ENCODE assay signal across 8 mouse cellular contexts in genomic region chr17:31664760-31665159, GRCm38 (mm10). TPM values are rescaled to one million over a fixed set of nuclear protein-coding genes. Genes with fewer than 3 reads are reported as not detected.
A peak's percentile ranks its signal among the peaks of the same experiment; 100 is the strongest.
DNase-seq lines count a peak whose midpoint lies in the region; ATAC-seq and TF ChIP-seq lines count a peak whose summit lies in the region.

No protein-coding gene starts in this region.

- H3K27ac ChIP-seq in forebrain, embryonic 13.5 days, result no peak overlapping the region
- H3K27ac ChIP-seq in lung, postnatal 0 days (ENCODE audit: low read length), result no peak overlapping the region

- no peaks in the 10 kb centered on the region for H3K4me1 ChIP-seq in forebrain, embryonic 13.5 days
- H3K4me1 ChIP-seq in lung, postnatal 0 days (ENCODE audit: insufficient read depth, low read depth, low read length), result no peaks in the 10 kb centered on the region

- no peak overlapping the region for H3K9ac ChIP-seq in forebrain, embryonic 13.5 days
- H3K9ac ChIP-seq in lung, postnatal 0 days (replicated peaks; ENCODE audit: low read depth), result no peak overlapping the region

- H3K27me3 ChIP-seq in forebrain, embryonic 13.5 days, result no peaks in the 10 kb centered on the region
- no peaks in the 10 kb centered on the region for H3K27me3 ChIP-seq in lung, postnatal 0 days (replicated peaks; ENCODE audit: insufficient read depth, low read length)

- TF ChIP-seq CTCF in lung, postnatal 0 days (IDR thresholded peaks at IDR 0.05), result peak; percentile 94

- H3K4me3 ChIP-seq in forebrain, embryonic 13.5 days, result no peak overlapping the region
- no peak overlapping the region for H3K4me3 ChIP-seq in lung, postnatal 0 days (ENCODE audit: low read depth, low read length)

- intact Hi-C loops in heart, postnatal 14 days (cut with DNase I), result loop anchor here (2.0 to 5.0 kb wide), 2 partner anchors 287 to 332 kb away; no protein-coding TSS in a partner anchor

- WGBS in forebrain, embryonic 13.5 days, result 17% methylated on average over 4 of the region's 4 CpGs
- 6% methylated on average over 4 of the region's 4 CpGs for WGBS in lung, postnatal 0 days

- peak; percentile 57; the same call in 1 of the 2 replicates for ATAC-seq in forebrain, embryonic 13.5 days
- ATAC-seq in lung, postnatal 0 days, result peak; percentile 92

- DNase-seq in ES-CJ7 (ENCODE audit: low read depth, low spot score), result peak; percentile 82
- DNase-seq in c-Kit-positive CD71-positive TER-119-positive erythroid progenitor cells, embryonic 14.5 days (ENCODE audit: low spot score), result peak; percentile 69
- peak; percentile 77 to 86 for DNase-seq in heart, postnatal 14 days
- DNase-seq in layer of hippocampus, adult 8-10 months (ENCODE audit: low spot score in 2 of 2), result peak; percentile 64 to 79
- DNase-seq in lung, postnatal 0 days (ENCODE audit: low spot score), result peak; percentile 90
- peak; percentile 87 for DNase-seq in retina, postnatal 1 day
- DNase-seq in thymus, postnatal 36 days, result peak; percentile 85 to 86

- H3K4me2 ChIP-seq in forebrain, embryonic 13.5 days, result no peak overlapping the region
- H3K4me2 ChIP-seq in lung, postnatal 0 days (replicated peaks; ENCODE audit: low read depth, low read length), result no peak overlapping the region

- no peaks in the 10 kb centered on the region for H3K9me3 ChIP-seq in forebrain, embryonic 13.5 days (replicated peaks)
- H3K9me3 ChIP-seq in lung, postnatal 0 days (ENCODE audit: low read length), result no peaks in the 10 kb centered on the region

- no peaks in the 10 kb centered on the region for H3K36me3 ChIP-seq in forebrain, embryonic 13.5 days (ENCODE audit: poor library complexity, severe bottlenecking)
- H3K36me3 ChIP-seq in lung, postnatal 0 days (ENCODE audit: insufficient read depth, low read length), result no peaks in the 10 kb centered on the region

- TF ChIP-seq EP300 in lung, postnatal 0 days (IDR thresholded peaks at IDR 0.05), result no peak

RNA-seq across cellular contexts. Expression of gene U2af1, which starts 6.1 kb away (rescaled TPM):
- 349 and 357 TPM in 2 replicates for polyA plus RNA-seq in forebrain, embryonic 13.5 days (2015; fragmentation: Nextera tagmentation; extraction: Ambion mirVana)
- 10 to 100 TPM; 82.0 to 82.2 TPM for total RNA-seq in heart, postnatal 14 days (2021)
- total RNA-seq in layer of hippocampus, adult 8-10 months (2022), result 100 to 1,000 TPM; 115 to 134 (median 125) TPM
- 151 and 161 TPM in 2 replicates for polyA plus RNA-seq in lung, postnatal 0 days (2015; fragmentation: Nextera tagmentation; extraction: Ambion mirVana)

RNA-seq across cellular contexts. Expression of gene Cryaa, which starts 12.8 kb away (rescaled TPM):
- polyA plus RNA-seq in forebrain, embryonic 13.5 days (2015; fragmentation: Nextera tagmentation; extraction: Ambion mirVana), result not detected in 2 replicates
- not detected for total RNA-seq in heart, postnatal 14 days (2021)
- under 1 TPM in 1 of 4 experiments, not detected in 3; 0.52 TPM for total RNA-seq in layer of hippocampus, adult 8-10 months (2022)
- 0.76 and 1.2 TPM in 2 replicates for polyA plus RNA-seq in lung, postnatal 0 days (2015; fragmentation: Nextera tagmentation; extraction: Ambion mirVana)

RNA-seq across cellular contexts. Expression of gene Cbs, which starts 27.7 kb away (rescaled TPM):
- 4.4 and 5.3 TPM in 2 replicates for polyA plus RNA-seq in forebrain, embryonic 13.5 days (2015; fragmentation: Nextera tagmentation; extraction: Ambion mirVana)
- 1 to 10 TPM in 1 of 2 experiments, under 1 TPM in 1; 0.32 to 1.9 TPM for total RNA-seq in heart, postnatal 14 days (2021)
- 10 to 100 TPM; 39.6 to 74.8 (median 49.2) TPM for total RNA-seq in layer of hippocampus, adult 8-10 months (2022)
- 1.2 and 1.4 TPM in 2 replicates for polyA plus RNA-seq in lung, postnatal 0 days (2015; fragmentation: Nextera tagmentation; extraction: Ambion mirVana)

Comparison
In these comparisons a context has a peak if more than half of its experiments do, and no peak if none do; other contexts are left out.
1. RNA of gene Cbs, which starts 27.7 kb away (total RNA-seq): 39.6 to 74.8 TPM in layer of hippocampus, adult 8-10 months; 0.32 to 1.9 TPM in heart, postnatal 14 days; every median in the first group is over 10 times any median in the second.
2. Peak in every context shown above with its lines, with median percentiles within 50 percentile points of each other: DNase-seq.